Mouse (Mus musculus): Measurements from ENCODE around the gene 9330159F19Rik. TPM values are rescaled to one million over a fixed set of nuclear protein-coding genes. Genes with fewer than 3 reads are reported as not detected.

9330159F19Rik gene
- total RNA-seq, 2 experiments from 2014 or later: 47.5 to 74.0 TPM

Other genes with a start within 250 kb of the 9330159F19Rik start
- gene 2310057J18Rik, start 225.3 kb upstream of the 9330159F19Rik start, total RNA-seq (2021): not detected
- gene Soga3, start 67.8 kb upstream of the 9330159F19Rik start, total RNA-seq (2021): not detected
- not detected for gene Gm49353, start 12.7 kb upstream of the 9330159F19Rik start, total RNA-seq (2021)
- gene Echdc1, start 101.6 kb downstream of the 9330159F19Rik start, total RNA-seq (2021): 10 to 100 TPM; 37.8 to 40.2 TPM
- gene Rnf146, start 150.8 kb downstream of the 9330159F19Rik start, total RNA-seq (2021): 10 to 100 TPM; 50.1 to 61.3 TPM